Mouse (Mus musculus): ENCODE measurements at regions not wholly inside any gene's neighbourhood (a gene's known extent, or its start where the extent isn't known, plus 50 kb on each side); places are given as distances from the start of the nearest gene placed in this dataset.

DNA sequence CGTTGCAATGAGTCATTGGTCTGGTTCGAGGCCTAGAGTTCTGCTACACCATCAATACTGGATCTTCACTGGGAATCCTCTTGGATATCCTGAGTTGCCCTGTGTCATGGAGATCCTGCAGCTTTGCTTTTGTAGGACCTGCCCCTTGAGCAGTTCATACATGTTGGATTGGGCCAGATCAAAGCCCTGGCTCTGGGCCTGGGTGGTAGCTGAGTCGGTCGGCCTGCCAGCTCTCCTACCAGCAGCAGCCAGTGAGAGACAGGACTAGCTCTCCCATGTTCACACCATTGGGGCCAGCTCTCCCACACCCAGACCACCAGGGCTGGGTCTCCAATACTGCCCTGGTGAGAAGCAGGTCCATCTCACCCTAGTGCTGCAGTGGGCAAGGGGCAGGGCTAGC is 139.4 kb downstream of the Wscd1 start:
- in situ Hi-C loops (cut with MboI; ENCODE audit: unreplicated experiment in 2 of 2), result no loop called here

DNA sequence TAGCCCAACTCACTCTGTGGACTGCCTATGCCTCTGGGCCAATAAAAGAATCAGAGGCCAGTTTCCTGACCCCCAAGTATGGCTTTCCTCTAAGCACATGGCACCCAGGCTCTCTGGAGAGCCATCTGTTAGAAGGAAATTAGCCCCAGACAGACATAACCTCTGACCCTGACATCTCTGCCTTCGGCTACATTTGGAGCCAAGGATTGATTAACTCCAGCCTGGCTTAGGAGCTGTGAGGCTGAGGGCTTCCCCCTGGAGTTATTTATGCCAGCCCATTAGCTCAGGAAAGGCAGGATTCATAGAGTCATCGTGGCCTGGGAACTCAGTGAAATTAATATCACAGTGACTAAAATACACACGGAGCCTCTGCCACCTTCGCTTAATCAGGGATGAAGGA is 137.5 kb downstream of the Wscd1 start:
- in situ Hi-C loops (cut with MboI; ENCODE audit: unreplicated experiment in 2 of 2), result no loop called here

DNA sequence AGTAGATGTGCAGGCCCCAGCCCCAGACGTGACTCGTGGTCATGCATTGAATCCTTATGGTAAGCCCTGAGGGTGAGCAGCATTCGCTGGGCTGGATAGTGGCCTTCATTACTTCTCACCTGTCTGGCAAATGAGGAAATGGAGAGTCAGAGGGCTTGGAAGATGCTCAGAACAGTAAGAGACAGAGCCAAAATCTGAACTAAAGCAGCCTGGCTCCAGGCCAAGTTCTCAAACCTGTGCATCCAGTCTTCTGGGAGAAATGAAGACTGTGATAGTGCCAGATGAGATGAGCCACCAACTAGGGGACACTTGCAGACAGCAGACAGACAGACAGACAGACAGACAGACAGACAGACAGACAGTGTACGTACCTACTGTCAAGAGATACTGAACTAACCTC is 137.1 kb downstream of the Wscd1 start:
- in situ Hi-C loops (cut with MboI; ENCODE audit: unreplicated experiment in 2 of 2), result no loop called here

DNA sequence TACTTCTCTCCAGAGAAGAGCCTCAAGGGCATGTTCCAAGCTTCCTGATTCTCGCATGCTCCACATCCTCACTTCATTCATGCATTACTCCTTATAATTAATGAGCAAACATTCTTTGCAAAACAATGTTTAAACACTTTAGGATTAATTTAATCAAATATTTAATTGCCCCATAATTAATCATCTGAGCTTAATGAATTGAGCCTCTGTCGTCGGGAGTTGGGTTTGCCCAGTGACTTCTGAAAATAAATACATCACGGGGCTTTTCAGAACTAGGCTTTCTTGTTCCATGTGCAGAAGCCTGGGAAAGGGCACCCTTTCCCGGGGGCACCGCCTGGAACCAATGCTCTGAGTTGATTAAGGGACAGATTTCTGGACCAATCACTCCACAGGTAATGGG is 135.1 kb downstream of the Wscd1 start:
- in situ Hi-C loops (cut with MboI; ENCODE audit: unreplicated experiment in 2 of 2), result no loop called here

DNA sequence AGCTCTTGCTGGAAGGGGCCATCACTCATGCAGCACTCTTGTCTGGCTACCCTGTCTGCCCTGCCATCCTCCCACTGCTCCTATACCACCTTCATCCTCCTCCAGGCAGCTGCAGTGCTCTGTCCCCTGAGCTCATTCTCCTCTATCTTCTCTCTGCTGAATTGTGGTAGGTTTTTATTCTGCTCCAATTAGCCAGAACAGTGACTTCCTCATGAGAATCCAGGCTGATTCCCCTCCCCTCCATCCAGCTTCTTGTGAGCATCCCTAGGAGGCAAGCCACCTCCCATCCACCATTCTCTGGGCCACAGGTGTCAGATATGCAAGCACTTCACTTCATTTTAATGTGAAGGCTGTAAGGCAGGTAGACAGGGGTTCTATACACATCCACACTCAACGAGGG is 132.1 kb downstream of the Wscd1 start:
- in situ Hi-C loops (cut with MboI; ENCODE audit: unreplicated experiment in 2 of 2), result no loop called here

DNA sequence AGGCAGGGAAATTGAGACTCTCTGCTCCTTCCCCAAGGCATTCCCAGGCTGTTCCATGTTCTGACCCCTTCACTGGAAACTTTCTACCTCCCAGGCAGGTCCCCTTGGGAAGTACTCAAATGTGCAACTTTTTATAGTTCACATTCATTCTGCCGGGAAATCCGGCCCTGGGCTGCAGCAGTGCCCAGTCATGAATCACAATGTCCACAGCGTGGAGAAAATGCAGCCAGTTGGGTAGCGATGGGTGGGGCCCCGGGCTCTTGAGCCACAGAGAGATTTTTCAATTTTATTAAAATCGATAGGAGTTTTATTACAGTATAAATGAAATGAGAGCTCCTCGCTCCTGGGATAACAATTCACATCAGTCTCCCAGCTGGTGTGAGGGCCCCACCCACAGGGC is 121.6 kb downstream of the Wscd1 start:
- in situ Hi-C loops (cut with MboI; ENCODE audit: unreplicated experiment in 2 of 2), result no loop called here

DNA sequence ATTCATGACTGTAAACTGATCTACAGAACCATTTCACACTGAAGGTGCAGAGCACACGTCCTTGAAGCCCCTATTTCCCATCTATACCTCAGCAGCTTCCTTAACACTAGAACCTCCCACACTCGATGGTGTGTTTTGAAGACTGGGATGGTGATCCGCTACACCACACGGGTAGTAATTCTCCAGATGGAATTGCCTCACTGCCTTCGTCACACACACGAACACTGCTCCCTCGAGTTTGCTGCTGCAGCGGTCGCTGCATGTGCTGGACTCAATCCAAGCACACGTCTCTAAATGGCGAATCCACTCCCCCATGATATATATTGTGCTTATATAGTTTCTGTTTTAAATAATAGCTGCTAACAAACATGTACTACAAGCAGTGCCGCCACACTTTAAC is 117.0 kb downstream of the Wscd1 start:
- in situ Hi-C loops (cut with MboI; ENCODE audit: unreplicated experiment in 2 of 2), result no loop called here

DNA sequence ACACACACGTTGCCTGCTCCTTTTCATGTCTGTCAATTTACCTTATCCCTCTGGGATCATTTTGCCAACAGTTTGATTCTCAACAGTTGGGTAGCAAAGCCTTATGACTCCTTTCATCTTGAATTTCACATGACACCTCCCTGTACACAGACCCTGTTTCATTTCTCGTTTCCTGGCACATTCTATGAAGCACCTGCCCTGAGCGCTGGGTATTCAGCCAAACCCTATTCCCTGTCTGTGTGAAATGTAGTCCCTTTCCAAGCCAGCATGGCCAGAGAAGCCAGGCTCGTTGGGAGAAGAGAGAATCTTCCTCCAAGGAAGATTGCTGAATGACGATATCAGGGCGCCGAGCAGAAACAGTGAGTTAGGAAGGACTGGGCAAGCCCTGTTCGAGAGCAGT is 108.2 kb downstream of the Wscd1 start:
- in situ Hi-C loops (cut with MboI; ENCODE audit: unreplicated experiment in 2 of 2), result loop anchor here in 1 of 2 experiments (5.0 kb wide), 1 partner anchor 164 kb away; no protein-coding TSS in a partner anchor

DNA sequence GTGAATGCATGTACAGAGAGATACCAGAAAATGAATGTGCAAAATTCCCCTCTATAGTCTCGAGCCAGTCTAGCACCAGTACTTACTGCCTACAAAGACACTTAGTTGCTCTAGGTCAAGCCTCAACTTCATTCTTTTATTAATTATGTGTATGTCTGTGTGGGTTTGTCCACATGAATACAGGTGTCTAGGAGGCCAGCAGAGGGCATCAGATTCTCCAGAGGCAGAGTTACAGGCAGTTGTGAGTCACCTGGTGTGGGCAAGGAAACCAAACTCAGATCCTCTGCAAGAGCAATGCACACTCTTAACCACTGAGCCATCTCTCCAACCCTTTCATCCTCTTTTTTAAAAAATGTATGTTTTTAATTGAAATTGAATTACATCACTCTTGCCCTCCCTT is 105.8 kb downstream of the Wscd1 start:
- in situ Hi-C loops (cut with MboI; ENCODE audit: unreplicated experiment in 2 of 2), result loop anchor here in 1 of 2 experiments (5.0 kb wide), 1 partner anchor 167 kb away; no protein-coding TSS in a partner anchor

DNA sequence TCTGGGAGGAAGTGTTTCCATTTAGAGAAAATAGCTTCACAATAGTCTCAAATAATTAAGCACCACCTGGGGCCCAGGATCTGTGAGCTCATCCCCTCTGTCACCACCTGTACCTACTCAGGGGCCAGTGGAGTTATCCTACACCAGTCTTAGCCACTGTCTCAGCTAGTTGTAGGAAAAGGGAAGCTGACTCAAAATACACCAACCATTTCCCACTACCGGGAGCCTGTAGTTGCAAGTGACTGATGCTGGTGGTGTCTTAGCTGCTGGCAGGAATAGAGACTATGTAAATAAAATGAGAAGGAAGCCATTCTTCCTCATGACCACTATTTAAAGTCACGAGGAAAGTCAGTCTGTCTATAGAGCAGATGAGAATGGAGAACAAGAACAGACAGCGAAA is 105.3 kb downstream of the Wscd1 start:
- in situ Hi-C loops (cut with MboI; ENCODE audit: unreplicated experiment in 2 of 2), result loop anchor here in 1 of 2 experiments (5.0 kb wide), 1 partner anchor 167 kb away; no protein-coding TSS in a partner anchor

DNA sequence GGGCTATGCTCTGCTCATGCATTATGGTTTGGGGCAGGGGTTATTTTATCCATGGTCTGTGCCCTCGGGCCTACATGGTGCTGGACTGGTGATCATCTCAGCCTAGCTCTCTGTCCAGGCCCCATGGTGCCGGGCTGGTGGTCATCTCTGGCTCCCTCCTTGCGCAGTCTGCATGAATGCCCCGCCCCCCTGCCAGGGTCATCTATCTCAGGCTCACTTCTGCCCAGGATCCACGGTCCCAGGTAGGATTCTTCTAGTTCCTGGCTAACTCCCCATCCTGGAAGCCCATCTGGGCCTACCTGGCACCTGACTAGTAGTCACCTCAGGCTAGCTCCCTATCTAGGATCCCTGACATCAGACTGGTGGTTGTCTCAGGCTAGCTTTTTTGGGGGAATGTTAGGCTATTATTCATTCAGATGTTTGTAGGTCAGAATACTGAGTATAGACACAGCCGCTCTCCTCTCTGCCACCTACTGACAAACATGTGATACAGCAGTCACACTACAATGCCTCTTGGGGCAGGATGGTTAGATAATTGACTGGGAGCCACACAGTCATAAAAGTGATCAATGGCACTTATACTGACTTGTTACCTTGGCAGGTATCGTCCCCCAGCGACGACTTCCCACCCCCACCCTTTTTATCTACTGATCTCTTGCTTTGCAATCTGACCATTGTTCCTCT is 98.1 kb downstream of the Wscd1 start:
- in situ Hi-C loops (cut with MboI; ENCODE audit: unreplicated experiment in 2 of 2), result no loop called here

DNA sequence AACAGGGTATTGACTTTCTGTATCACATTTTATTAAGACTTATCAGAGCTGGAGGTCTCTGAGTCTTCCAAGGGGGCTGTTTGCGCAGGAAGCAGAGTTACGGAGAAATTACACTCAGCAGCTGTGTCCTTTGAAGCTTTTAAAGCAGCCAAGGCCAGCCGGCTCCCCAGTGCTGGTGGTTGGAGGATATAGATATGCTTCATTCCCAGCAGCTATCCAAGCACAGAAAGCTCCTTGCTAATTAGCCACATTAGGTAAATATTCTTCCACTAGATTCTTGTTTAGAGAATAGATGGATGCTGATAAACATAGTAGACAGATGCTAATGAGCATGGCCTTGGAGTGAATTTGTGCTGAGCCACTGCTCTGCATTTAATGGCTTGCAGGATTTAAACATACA is 96.8 kb downstream of the Wscd1 start:
- in situ Hi-C loops (cut with MboI; ENCODE audit: unreplicated experiment in 2 of 2), result no loop called here

DNA sequence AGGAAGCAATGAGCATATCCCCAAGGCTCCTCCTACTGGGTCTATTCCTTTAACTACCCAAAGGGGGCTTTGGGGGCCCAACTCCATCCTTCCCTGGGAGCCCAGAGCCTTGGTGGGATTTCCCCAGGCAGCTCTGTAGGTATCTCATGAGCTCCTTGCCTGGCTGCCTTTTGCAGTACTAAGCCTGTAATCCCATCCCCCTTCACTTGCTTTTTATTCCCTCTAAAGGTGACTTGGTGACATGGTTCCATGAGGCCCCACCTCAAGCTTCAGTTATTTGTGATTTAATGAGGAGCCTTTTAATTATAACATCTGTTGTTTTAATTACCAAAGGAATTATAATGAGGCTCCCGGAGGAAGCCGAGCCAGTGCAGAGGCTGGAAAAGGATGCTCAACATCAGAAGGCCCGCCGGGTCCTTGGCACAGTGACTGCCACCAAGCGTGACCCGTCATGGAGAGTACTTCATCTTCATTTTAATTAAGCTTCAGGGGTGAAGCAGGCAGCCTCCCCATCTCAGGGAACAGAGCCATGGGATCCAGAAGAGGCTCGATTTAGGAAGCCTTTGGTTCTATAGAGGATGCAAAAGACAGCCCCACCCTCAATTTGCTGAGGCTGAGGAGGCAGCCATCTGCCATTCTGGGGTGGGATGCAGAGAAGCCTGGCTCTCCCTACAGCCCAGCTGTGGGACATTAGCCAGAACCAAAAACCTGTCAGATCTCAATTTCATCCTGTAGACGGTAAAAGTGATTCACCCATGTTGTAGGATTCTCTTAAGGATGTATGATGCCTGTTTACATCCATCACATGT is 91.1 kb downstream of the Wscd1 start:
- in situ Hi-C loops (cut with MboI; ENCODE audit: unreplicated experiment in 2 of 2), result no loop called here
